Mouse (Mus musculus) layer of hippocampus, adult 2 months (tissue): ENCODE results near the gene Sec63. TPM values are rescaled to one million over a fixed set of nuclear protein-coding genes. Genes with fewer than 3 reads are reported as not detected.

Experiments used
- DNase-seq, 2 experiments: peaks; one replicate each; pipeline ENCODE4 v3.0.0; 2022; ENCODE audit warnings: low spot score in 2 of 2
- H3K27ac ChIP-seq: fragments of 200-600 bp; 2 replicates; pipeline ENCODE4 v1.8.1; 2022
- H3K4me3 ChIP-seq: fragments of 200-600 bp; 2 replicates; pipeline ENCODE4 v1.8.1; 2022; ENCODE audit warnings: mild to moderate bottlenecking
- CTCF ChIP-seq: fragments of 200-600 bp; conservative IDR thresholded peaks from 2 replicates; pipeline ENCODE4 v1.8.1; 2022; ENCODE audit warnings: antibody characterized with exemption, mild to moderate bottlenecking, moderate library complexity
- total RNA-seq, 2 experiments: library from RNA; stranded (reverse); gene quantifications; 2 replicates each; pipeline ENCODE4 v1.2.3; 2021

Sec63 gene
- total RNA-seq, 2 experiments from 2014 or later: 51.1 to 55.6 TPM

DNA sequence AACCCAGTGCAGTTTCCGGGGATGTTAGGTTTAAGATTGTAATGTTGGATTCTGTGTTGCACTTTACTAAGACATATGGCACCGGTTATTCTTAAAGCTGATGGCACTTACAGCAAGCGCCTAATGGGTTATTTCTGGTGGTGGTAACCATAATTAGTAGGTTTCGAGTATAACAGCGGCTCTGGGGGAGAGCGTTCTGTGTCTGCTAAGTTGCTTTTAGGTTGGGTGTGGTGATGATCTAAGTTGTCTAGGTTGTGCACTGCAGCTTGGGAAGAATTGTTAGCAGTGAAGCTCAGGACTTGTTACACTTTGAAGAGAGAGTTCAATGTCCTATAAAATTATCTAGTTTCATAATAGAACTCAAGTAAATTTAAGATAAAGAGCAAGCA lies 1.4 kb downstream of the Sec63 start:
- peak overlapping the region; percentile 91 for H3K4me3 ChIP-seq
- TF ChIP-seq CTCF: no peak
- DNase-seq: no peak
- peak overlapping the region; percentile 91 for H3K27ac ChIP-seq

DNA sequence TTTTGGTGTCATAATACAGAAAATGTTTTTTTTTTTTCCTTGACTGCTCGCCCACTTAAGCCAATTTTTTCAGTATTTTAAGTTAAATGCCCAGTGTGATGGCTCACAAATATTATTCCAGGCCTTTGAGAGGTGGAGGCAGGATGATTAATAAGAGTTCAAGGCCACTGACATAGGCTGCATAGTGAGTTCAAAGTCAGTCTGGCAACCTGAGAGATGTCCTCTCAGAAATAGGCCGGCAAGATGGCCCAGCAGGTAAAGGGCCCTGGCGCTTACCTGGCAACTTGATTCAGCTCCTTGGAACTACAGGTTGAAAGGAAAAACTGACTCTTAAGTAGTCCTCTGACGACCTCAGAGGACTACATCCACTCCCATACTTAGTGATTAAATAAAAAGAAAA lies 1.9 kb downstream of the Sec63 start:
- peak overlapping the region; percentile 91; the same call in 1 of the 2 replicates for H3K4me3 ChIP-seq
- TF ChIP-seq CTCF: no peak

DNA sequence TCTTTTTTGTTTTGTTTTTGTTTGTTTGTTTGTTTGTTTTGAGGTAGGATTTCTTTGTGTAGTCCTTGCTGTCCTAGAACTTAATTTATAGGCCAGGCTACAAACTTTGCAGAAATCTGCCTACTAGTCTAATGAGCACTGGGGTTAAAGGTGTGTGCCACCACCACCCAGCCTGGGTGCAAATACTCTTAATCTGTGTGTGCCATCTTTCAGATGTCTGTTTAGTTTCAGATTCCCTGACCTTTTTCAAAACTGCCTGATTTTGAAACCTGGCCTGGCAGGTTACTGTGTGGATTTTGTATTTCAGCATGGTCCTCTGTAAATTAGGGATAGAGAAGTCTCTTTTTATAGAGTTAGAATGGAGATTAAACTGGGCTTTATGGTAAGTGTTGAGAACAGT lies 4.0 kb downstream of the Sec63 start:
- TF ChIP-seq CTCF: no peak
- Histone ChIP-seq H3K27ac (no peak overlapping the region), H3K4me3 (no peak overlapping the region)
- no peak for DNase-seq

More for the DNA sequence above, 1.9 kb downstream of the Sec63 start:
- no peak overlapping the region for H3K27ac ChIP-seq
- DNase-seq: no peak

DNA sequence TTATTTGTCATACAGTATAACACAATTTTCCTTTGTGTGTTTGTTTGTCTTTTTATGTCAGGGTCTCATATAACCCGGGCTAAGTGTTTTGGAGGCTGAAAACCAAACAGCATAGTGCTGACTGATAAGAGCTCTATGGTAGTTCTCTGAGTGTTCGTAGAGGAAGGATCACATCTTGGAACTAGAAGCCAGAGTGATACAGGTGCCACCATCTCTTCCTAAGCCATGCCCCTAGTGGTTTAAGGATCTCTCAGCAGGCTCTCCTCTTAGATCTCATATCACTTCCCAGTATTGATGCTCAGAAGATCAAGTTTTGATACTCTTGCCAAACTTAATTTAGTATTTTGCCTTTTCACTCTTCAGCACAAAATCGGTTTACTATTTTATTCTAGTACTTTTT lies 14.2 kb downstream of the Sec63 start:
- H3K4me3 ChIP-seq: no peak overlapping the region
- no peak overlapping the region for H3K27ac ChIP-seq
- TF ChIP-seq CTCF: peak; percentile 53
- DNase-seq: no peak

DNA sequence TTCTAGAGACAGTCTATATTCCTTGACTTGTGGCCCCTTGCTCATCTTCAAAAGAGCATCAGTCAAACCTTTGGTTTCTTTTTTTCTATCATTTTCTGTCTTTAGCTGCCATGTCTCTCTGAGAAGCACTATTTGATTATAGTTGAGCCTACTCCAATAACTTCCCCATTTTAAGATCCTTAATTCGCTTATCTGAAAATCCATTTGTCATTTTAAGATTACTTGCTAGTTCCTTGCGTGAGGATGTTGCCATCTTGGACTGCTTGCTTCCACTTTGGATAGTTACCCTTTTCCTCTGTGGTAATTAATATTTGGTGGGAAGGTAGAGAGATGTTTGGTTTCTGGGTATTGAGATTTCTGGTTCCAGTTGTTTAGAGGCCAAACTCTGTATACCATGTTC lies 19.5 kb downstream of the Sec63 start:
- no peak for DNase-seq
- Histone ChIP-seq H3K27ac (no peak overlapping the region), H3K4me3 (no peak overlapping the region)
- TF ChIP-seq CTCF: no peak

DNA sequence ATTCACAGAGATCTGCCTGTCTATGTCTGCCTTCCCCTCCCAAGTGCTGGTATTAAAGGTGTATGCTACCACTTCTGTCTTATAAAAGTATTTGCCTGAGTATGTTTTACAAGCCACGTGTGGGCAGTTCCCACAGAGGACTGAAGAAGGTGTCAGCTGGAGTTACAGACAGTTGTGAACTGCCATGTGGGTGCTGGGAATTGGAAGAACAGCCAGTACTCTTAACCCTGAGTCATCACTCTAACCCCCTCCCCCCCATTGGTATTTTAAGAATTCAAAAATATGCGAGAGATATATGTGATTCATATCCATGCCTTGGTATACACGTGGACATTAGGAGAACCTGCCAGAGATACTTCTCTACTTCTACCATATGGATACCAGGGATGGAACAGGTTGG lies 20.4 kb downstream of the Sec63 start:
- no peak for DNase-seq
- TF ChIP-seq CTCF: no peak
- Histone ChIP-seq H3K27ac (peak overlapping the region; percentile 25; the same call in 1 of the 2 replicates), H3K4me3 (no peak overlapping the region)

DNA sequence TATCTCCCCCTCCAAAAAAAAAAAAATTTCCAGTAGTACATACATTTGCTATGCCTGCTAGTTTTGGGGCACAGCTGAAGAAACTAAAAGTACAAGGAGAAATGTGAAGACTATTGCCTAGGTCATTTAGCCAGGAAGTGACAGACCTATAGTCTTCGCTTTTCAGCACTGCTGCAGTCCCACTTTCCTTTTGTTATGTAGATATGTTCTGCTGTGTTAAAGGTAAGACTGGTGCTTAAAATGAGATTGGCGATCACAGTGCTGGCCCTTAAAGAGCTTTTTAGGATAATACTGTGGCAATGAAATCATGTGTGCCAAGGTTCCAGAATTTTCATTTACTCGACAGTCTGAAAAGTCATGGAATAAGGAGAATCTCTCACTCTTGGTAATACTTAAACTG lies 39.6 kb downstream of the Sec63 start:
- no peak overlapping the region for H3K27ac ChIP-seq
- TF ChIP-seq CTCF: no peak
- no peak overlapping the region for H3K4me3 ChIP-seq
- DNase-seq: no peak

DNA sequence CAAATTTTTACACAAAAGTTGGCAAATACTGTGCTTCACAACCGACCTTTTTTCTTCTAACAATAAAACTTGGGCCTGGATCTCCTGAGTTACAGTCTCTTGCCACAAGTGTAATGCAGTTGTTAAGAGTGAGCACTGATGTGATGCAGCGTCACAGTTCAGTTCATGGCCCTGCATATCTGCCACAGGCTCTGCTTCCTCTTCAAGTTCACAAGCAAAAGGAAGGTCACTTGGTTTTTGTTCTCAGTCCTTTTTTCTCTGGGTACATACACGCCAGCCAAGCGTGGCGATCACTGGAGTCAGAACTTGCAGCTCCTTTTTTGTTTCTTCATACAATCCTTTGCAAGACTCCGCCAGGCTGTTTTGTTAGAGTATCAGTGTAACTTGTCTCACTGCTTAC lies 64.6 kb downstream of the Sec63 start:
- TF ChIP-seq CTCF: no peak
- no peak for DNase-seq
- H3K4me3 ChIP-seq: no peak overlapping the region
- no peak overlapping the region for H3K27ac ChIP-seq

DNA sequence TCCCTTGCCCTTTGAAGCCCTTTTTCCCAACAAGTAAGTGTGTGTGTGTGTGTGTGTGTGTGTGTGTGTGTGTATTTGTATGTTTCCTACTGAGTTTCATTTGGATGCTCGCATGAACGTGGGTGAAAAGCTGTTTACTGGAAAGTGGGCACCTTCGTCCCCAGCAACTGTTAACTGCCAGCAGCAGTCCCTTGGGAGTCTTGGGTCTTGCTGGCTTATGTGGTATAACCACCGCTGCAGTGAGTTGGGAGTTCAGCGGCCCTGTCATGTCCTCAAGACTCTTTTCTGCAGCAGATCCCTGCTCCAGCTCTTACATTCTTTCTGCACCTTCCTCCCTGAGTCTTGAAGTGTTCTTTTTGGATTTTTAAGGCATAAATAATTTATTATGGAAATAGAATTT lies 65.9 kb downstream of the Sec63 start:
- Histone ChIP-seq H3K4me3 (no peak overlapping the region), H3K27ac (no peak overlapping the region)
- no peak for TF ChIP-seq CTCF
- DNase-seq: no peak

DNA sequence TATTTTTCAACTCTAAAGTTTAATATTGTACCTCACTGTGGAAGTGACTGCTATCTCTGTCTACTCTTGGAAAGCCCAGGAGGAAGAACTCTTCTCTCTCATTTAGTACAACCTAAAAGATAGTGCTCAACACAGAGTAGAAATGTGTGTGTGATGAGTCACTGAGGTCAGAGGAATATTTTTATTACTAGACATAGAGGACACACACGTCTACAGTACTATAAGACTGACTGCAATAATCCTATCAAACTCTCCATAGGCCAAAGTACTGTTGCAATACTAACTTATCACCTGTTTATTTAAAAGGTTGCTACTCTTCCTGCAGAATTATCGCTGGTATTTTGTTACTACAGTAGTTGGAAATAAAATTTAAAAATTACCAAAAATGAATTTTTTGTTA lies 68.7 kb downstream of the Sec63 start:
- no peak for DNase-seq
- no peak for TF ChIP-seq CTCF
- H3K27ac ChIP-seq: no peak overlapping the region
- H3K4me3 ChIP-seq: no peak overlapping the region

DNA sequence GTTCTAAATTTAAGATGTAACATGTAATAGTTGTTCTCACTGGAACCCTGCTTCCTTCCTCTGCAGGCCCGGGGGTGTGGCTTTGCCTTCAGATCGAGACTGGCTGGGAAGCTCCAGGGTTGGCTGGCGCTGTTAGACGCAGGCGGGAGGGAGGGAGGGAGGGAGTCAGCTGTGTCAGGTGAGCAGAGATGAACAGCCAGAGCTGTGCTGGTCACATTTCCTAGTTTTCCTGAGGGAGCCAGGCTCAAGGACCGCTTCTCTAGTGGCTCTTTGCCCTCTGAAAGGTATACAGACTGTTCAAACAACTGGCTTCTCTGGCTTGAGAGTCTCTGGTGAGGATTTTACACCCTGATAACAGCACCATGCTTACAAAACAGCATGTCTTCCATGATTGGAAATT lies 69.1 kb downstream of the Sec63 start:
- Histone ChIP-seq H3K4me3 (no peak overlapping the region), H3K27ac (no peak overlapping the region)
- TF ChIP-seq CTCF: no peak
- no peak for DNase-seq

DNA sequence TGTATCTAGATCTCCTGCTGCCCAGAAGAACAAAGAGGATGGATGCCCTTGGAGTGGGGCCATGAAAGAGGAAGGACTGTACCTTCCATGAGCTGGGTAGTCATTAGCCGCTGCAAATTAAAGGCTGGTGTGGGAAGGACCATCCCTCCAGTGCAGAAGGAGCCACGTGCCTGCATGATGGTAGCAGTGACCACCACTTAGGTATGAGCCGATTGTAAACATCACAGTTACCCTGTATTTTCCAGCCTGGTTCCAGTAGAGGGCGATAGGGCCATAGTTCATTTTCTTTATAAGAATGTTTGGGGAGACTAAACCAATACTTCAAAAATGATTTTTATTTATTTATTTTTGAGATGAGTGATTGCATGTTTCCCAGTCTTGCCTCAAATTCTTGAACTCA lies 71.4 kb downstream of the Sec63 start:
- peak; percentile 77 for TF ChIP-seq CTCF
- H3K27ac ChIP-seq: no peak overlapping the region
- DNase-seq: no peak
- H3K4me3 ChIP-seq: no peak overlapping the region

DNA sequence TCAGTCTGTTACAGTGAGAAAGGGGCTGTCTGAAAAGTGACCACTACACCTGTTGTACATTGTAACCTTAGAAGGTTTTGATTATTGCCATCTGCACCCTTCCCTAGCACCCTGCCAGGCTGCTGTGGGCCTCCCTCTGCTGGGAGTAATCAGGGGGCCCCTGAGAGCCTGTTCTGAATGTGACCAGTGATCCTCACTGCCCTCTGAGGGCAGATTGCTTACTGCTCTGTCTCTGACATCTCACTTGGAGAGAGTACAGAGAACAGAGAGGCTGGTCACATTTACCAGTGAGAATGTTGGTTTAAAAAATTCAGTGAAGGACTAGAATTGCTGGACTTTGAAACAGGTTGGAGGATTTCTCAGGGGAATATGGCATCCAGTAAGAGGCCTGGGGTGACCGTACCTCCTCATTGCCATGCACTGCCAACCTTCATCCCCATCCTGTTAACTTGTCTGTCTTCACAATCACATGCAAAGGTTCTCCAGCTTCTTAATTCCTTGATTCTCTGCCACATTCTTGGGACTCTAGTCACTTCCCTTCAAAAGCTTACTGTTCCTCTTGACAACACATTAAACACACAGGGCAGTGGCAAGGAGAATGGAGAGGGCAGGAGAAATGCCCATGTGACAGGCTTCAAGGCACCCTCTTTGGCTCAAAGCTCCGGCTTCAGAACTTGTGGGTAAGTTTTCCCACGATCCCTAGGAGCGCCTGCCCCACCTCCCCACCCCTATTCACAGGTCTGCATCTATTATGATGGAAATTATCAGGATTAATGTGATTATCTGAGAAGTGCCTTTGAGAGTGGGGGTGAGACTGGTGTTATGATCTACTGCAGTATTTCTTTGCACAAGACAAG lies 72.8 kb downstream of the Sec63 start:
- no peak for DNase-seq
- TF ChIP-seq CTCF: no peak
- peak overlapping the region; percentile 7; the same call in 1 of the 2 replicates for H3K27ac ChIP-seq

DNA sequence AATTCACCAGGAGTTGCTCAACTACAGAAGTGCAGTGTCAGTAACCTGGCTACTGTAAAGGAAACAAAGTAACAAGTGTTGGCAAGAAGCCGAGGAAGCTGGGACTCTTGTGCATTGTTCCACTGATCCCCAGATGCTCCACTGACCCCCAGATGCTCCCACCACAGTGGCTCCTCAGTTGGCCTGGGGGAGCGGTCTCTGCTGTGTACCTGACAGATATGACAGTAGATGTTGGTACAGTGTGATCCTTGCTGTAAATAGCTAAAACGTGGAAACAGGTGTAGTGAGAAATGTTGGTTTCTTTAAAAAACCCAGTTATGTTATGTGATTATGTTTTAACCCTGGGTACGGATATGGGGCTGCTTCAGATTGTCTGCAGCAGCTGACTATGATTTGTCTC lies 76.8 kb downstream of the Sec63 start:
- no peak for TF ChIP-seq CTCF
- H3K27ac ChIP-seq: no peak overlapping the region
- no peak for DNase-seq

More for the DNA sequence above, 72.8 kb downstream of the Sec63 start:
- no peak overlapping the region for H3K4me3 ChIP-seq

More for the DNA sequence above, 76.8 kb downstream of the Sec63 start:
- H3K4me3 ChIP-seq: no peak overlapping the region
